Mouse (Mus musculus) neural tube, embryonic 15.5 days (tissue): Measurements from ENCODE around the gene Dnah17. TPM values are rescaled to one million over a fixed set of nuclear protein-coding genes. Genes with fewer than 3 reads are reported as not detected.

Experiments used
- ATAC-seq: fragments of 200-750 bp; cut with Nextera tagmentation; 2 replicates; pipeline ENCODE4 v1.8.0; 2017; ENCODE audit warnings: mild to moderate bottlenecking, moderate TSS enrichment, moderate library complexity; ENCODE audit not compliant: low FRiP score
- H3K27ac ChIP-seq: fragments of 300-500 bp; sonication (generic); replicated peaks from 2 replicates; pipeline ENCODE4 v1.5.1; 2015; ENCODE audit warnings: mild to moderate bottlenecking, inconsistent platforms
- H3K27me3 ChIP-seq: fragments of 300-500 bp; sonication (generic); replicated peaks from 2 replicates; pipeline ENCODE4 v1.6.1; 2015; ENCODE audit warnings: inconsistent platforms
- H3K36me3 ChIP-seq: fragments of 300-500 bp; sonication (generic); 2 replicates; pipeline ENCODE4 v1.6.1; 2015; ENCODE audit warnings: inconsistent platforms
- H3K4me1 ChIP-seq: fragments of 300-500 bp; sonication (generic); 2 replicates; pipeline ENCODE4 v1.6.1; 2015; ENCODE audit warnings: inconsistent platforms
- H3K4me2 ChIP-seq: fragments of 300-500 bp; sonication (generic); 2 replicates; pipeline ENCODE4 v1.6.1; 2015; ENCODE audit warnings: inconsistent platforms, mild to moderate bottlenecking, moderate library complexity
- H3K4me3 ChIP-seq: fragments of 300-500 bp; sonication (generic); replicated peaks from 2 replicates; pipeline ENCODE4 v1.5.1; 2015; ENCODE audit warnings: mild to moderate bottlenecking, inconsistent platforms
- H3K9ac ChIP-seq: fragments of 300-500 bp; sonication (generic); replicated peaks from 2 replicates; pipeline ENCODE4 v1.6.1; 2015; ENCODE audit warnings: mild to moderate bottlenecking, inconsistent platforms
- H3K9me3 ChIP-seq: fragments of 300-500 bp; sonication (generic); replicated peaks from 2 replicates; pipeline ENCODE4 v1.6.1; 2016; ENCODE audit warnings: inconsistent platforms
- WGBS: fragments of 180-500 bp; shearing (Covaris S2); methylation state at CpG from one replicate; pipeline ENCODE4 v1.1.7; 2015; ENCODE audit warnings: mixed read lengths; 5-methylcytosine and 5-hydroxymethylcytosine counted together
- polyA plus RNA-seq: library from polyadenylated mRNA; unstranded; fragments of >200 nt; fragmentation: Nextera tagmentation; extraction: Ambion mirVana; gene quantifications from 2 replicates; pipeline ENCODE4 v1.2.1, GENCODE M21; 2015

Dnah17 gene
- polyA plus RNA-seq, 1 experiment from 2014 or later, result 0.28 TPM

DNA sequence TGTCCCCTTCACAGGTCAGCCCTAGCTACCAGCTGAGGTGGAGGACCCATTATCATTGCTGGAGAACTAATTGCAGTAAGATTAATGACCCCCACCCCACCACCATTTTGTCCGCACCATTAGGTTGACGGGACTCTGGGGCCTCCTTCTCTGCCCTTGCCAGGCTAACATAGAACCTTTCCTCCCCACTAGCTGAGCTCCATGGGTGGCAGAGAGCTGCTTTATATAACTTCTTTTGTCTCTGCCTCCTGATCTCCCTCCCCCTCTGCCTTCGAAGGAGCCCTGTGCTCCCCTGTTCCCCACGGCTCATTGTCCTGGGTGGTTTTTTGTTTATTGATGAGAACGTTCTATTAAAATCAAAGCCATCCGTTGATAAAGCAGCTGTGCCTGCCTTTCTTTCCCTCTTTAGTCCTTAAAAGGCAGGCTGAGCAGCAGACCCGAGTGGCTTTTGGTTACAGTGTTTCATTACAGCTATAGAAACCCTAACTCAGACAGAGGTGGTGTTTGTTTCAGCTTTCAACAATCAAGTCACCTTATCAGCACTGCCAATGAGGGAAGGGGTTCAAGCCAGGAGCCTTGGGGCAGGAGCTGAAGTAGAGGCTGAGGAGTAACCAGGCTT is 12.2 kb upstream of the Dnah17 start:
- Histone ChIP-seq H3K27me3 (no peaks in the 10 kb centered on the region), H3K27ac (peak overlapping the region; percentile 67), H3K9me3 (no peaks in the 10 kb centered on the region), H3K4me2 (peak overlapping the region; percentile 5; the same call in 1 of the 2 replicates), H3K4me3 (no peak overlapping the region), H3K9ac (no peak overlapping the region), H3K4me1 (peaks cover 11% of the 10 kb centered on the region), H3K36me3 (no peaks in the 10 kb centered on the region)
- ATAC-seq, result no peak
- WGBS, result 9% methylated on average over 7 of the region's 7 CpGs

GRCm38 (mm10) chr11:118140771-118141565 is 10.5 kb upstream of the Dnah17 start:
- Histone ChIP-seq H3K4me3 (no peak overlapping the region), H3K9ac (no peak overlapping the region), H3K36me3 (no peaks in the 10 kb centered on the region), H3K9me3 (no peaks in the 10 kb centered on the region), H3K27me3 (no peaks in the 10 kb centered on the region), H3K4me1 (peaks cover 11% of the 10 kb centered on the region), H3K27ac (no peak overlapping the region), H3K4me2 (no peak overlapping the region)
- ATAC-seq, result no peak
- 72% methylated on average over 10 of the region's 10 CpGs for WGBS

DNA sequence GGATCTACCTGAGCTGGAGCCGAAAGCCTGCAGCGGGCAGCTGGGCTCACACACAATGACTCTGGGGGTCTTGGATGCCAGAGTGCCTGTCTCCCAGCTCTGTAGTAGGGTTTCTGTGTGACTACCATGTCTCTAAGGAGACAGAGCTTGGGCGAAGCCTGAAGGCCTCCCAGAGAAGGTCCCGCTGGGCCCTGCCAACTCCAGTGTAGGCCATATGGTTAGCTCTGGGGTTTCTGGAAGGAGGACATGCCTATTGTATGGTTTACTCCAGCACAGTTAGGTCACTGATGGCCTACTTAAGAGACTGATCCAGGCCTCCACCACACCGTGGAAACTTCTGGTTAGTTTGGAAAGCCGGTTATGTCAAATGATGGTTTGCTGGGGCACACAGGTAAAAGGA is 7.9 kb upstream of the Dnah17 start:
- H3K4me1 ChIP-seq, result peaks cover 19% of the 10 kb centered on the region
- H3K27me3 ChIP-seq, result no peaks in the 10 kb centered on the region
- ATAC-seq, result no peak
- H3K9me3 ChIP-seq, result no peaks in the 10 kb centered on the region
- no peak overlapping the region for H3K4me3 ChIP-seq
- WGBS, result 96% methylated on average over 6 of the region's 6 CpGs
- H3K27ac ChIP-seq, result no peak overlapping the region
- H3K4me2 ChIP-seq, result no peak overlapping the region
- H3K9ac ChIP-seq, result no peak overlapping the region
- H3K36me3 ChIP-seq, result no peaks in the 10 kb centered on the region

- Histone ChIP-seq H3K9me3 (no peaks in the 10 kb centered on the region), H3K4me3 (no peak overlapping the region), H3K4me1 (peaks cover 20% of the 10 kb centered on the region), H3K36me3 (no peaks in the 10 kb centered on the region), H3K4me2 (no peak overlapping the region), H3K9ac (no peak overlapping the region), H3K27ac (no peak overlapping the region), H3K27me3 (no peaks in the 10 kb centered on the region)
- WGBS, result 24% methylated on average over 5 of the region's 5 CpGs
- no peak for ATAC-seq
Measured at GRCm38 (mm10) chr11:118136172-118136632, 5.8 kb upstream of the Dnah17 start.

- Histone ChIP-seq H3K4me2 (no peak overlapping the region), H3K4me1 (peaks cover 20% of the 10 kb centered on the region), H3K4me3 (no peak overlapping the region), H3K9me3 (no peaks in the 10 kb centered on the region), H3K36me3 (no peaks in the 10 kb centered on the region), H3K9ac (no peak overlapping the region), H3K27me3 (no peaks in the 10 kb centered on the region), H3K27ac (no peak overlapping the region)
- no peak for ATAC-seq
- 68% methylated on average over 6 of the region's 6 CpGs for WGBS
Measured at GRCm38 (mm10) chr11:118135271-118135670, 4.8 kb upstream of the Dnah17 start.

DNA sequence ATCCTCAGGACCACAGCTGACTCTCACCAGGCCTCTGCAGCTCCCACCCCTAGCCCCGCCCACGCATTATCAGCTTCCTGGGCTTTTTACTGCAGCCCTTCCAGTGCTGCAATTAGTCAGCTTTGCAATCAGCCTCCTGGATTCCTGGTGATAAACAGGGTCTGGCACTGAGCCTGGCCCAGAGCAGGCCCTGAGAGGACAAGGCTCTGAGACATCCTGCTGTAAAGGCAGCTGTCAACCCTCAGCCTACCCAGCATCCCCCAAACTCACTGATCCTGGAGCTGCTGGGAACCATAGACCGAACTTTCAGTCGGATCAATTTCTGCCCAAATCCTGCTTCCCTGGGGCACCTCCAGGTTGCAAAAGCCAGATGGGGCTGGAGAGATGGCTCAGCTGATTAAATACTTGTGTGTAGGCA is 3.3 kb upstream of the Dnah17 start:
- WGBS, result 18% methylated on average over 4 of the region's 4 CpGs
- Histone ChIP-seq H3K36me3 (no peaks in the 10 kb centered on the region), H3K9ac (no peak overlapping the region), H3K4me3 (no peak overlapping the region), H3K4me1 (peaks cover 20% of the 10 kb centered on the region), H3K27ac (peak overlapping the region; percentile 52), H3K4me2 (no peak overlapping the region), H3K9me3 (no peaks in the 10 kb centered on the region), H3K27me3 (no peaks in the 10 kb centered on the region)
- ATAC-seq, result peak; percentile 39; the same call in 1 of the 2 replicates

DNA sequence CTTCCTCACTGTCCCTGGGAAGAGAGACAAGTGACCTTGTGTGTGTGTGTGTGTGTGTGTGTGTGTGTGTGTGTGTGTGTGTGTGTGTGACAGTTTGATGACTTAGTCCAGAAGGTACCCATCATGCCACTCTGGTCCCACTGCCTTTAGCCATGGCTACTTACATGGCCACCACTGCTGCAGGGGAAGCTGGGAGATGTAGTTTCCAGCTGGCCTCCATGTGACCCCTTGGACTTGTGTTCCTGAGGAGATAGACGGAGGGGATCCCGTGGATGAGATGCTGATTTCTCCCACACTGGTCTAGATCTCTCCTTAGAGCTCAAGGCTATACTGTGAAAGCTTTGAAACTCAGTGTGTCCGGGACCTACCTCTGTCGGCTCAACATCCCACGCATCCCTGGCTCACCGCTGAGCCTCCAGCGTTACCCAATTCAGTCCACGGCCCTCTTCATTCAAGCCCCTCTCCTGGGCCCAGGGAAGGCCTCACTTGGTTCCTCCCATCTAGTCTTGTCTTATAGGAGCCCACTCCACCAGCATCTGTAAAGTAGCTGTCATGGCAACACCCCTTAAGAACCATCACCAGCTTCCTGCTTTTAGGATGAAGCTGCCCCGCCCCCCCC is 2.8 kb upstream of the Dnah17 start:
- H3K27me3 ChIP-seq, result no peaks in the 10 kb centered on the region
- no peaks in the 10 kb centered on the region for H3K9me3 ChIP-seq
- H3K36me3 ChIP-seq, result no peaks in the 10 kb centered on the region
- no peak overlapping the region for H3K9ac ChIP-seq
- H3K4me3 ChIP-seq, result no peak overlapping the region
- H3K4me2 ChIP-seq, result no peak overlapping the region
- 36% methylated on average over 9 of the region's 9 CpGs for WGBS
- ATAC-seq, result peak; percentile 42; the same call in 1 of the 2 replicates
- H3K27ac ChIP-seq, result peak overlapping the region; percentile 52
- H3K4me1 ChIP-seq, result peaks cover 20% of the 10 kb centered on the region

- WGBS, result 79% methylated on average over 8 of the region's 8 CpGs
- no peaks in the 10 kb centered on the region for H3K36me3 ChIP-seq
- H3K4me1 ChIP-seq, result peaks cover 20% of the 10 kb centered on the region
- H3K4me2 ChIP-seq, result no peak overlapping the region
- no peak overlapping the region for H3K4me3 ChIP-seq
- no peak for ATAC-seq
- no peak overlapping the region for H3K27ac ChIP-seq
- H3K27me3 ChIP-seq, result no peaks in the 10 kb centered on the region
- H3K9ac ChIP-seq, result no peak overlapping the region
- H3K9me3 ChIP-seq, result no peaks in the 10 kb centered on the region
Measured at GRCm38 (mm10) chr11:118132136-118132535, 1.7 kb upstream of the Dnah17 start.

DNA sequence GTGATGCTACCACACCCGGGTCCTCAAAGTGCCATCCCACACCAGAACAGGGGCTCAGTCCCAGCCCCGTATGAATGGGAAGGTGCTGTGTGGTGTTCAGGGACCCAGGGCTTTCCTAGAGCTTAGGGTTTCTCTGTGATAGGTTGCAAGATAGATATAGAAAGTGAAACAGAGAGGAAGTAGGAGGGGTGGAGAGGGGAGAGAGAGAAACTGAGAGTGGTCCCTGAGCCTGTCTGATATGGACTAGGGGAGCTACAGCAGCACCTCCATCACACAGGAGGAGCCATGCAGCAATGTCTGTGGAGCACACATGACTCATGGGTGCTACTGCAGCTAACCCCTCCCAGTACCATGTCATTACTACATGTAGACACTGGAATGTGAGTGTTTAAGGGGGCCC is 622 bp downstream of the Dnah17 start:
- H3K4me3 ChIP-seq, result no peak overlapping the region
- WGBS, result 92% methylated on average over 2 of the region's 2 CpGs
- no peak overlapping the region for H3K4me2 ChIP-seq

GRCm38 (mm10) chr11:118121592-118121991 is 8.8 kb downstream of the Dnah17 start:
- Histone ChIP-seq H3K9me3 (no peaks in the 10 kb centered on the region), H3K4me2 (no peak overlapping the region), H3K27ac (no peak overlapping the region), H3K4me1 (no peaks in the 10 kb centered on the region), H3K4me3 (no peak overlapping the region), H3K36me3 (no peaks in the 10 kb centered on the region), H3K27me3 (no peaks in the 10 kb centered on the region), H3K9ac (no peak overlapping the region)
- 92% methylated on average over 11 of the region's 11 CpGs for WGBS
- no peak for ATAC-seq

More for the DNA sequence above, 622 bp downstream of the Dnah17 start:
- Histone ChIP-seq H3K9me3 (no peaks in the 10 kb centered on the region), H3K27me3 (no peaks in the 10 kb centered on the region), H3K27ac (no peak overlapping the region), H3K36me3 (no peaks in the 10 kb centered on the region), H3K9ac (no peak overlapping the region), H3K4me1 (peaks cover 20% of the 10 kb centered on the region)
- no peak for ATAC-seq

- no peaks in the 10 kb centered on the region for H3K9me3 ChIP-seq
- no peak overlapping the region for H3K4me2 ChIP-seq
- no peak overlapping the region for H3K4me3 ChIP-seq
- no peaks in the 10 kb centered on the region for H3K36me3 ChIP-seq
- H3K9ac ChIP-seq, result no peak overlapping the region
- H3K27ac ChIP-seq, result no peak overlapping the region
- no peaks in the 10 kb centered on the region for H3K4me1 ChIP-seq
- 87% methylated on average over 8 of the region's 8 CpGs for WGBS
- ATAC-seq, result no peak
- H3K27me3 ChIP-seq, result no peaks in the 10 kb centered on the region
Measured at GRCm38 (mm10) chr11:118118777-118119176, 11.7 kb downstream of the Dnah17 start.
